Mouse (Mus musculus): ENCODE data around the gene Tmem107. TPM values are rescaled to one million over a fixed set of nuclear protein-coding genes. Genes with fewer than 3 reads are reported as not detected.
"Not testable (repeated sequence)": the region's sequence is repeated elsewhere in the genome, so short reads cannot be mapped to it uniquely, and the experiment has no call there.

Gene Tmem107
- polyA plus RNA-seq, 1 experiment from 2014 or later: 47.6 TPM

DNA sequence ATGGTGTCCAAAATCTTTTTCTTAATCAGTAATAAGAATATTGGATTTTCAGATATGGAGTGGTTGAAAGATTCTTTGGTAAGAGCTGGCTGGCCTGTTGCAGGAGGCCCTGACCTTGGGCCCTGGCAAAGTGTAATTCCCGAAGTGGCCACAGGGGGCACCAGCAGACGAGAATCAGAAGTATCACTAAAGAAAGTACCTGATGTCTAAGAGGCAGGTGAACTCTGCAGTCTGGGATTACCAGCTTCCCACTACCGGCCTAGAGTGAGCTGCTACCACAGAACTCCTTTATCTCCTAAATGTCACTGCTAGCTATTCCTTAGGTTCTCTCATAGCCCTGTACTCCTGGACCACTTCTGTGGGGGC, 21.8 kb downstream of the Tmem107 start:
- Histone ChIP-seq H3K27me3 (replicated peaks) (no peaks in the 10 kb centered on the region), H3K4me3 (replicated peaks) (no peak overlapping the region), H3K9ac (no peak overlapping the region), H3K27ac (no peak overlapping the region), H3K9me3 (no peaks in the 10 kb centered on the region), H3K4me2 (replicated peaks) (no peak overlapping the region), H3K4me1 (replicated peaks) (peaks cover 40% of the 10 kb centered on the region), H3K36me3 (peaks cover 3% of the 10 kb centered on the region; the same call in 1 of the 2 replicates)
- no peak for ATAC-seq
- WGBS: 1% methylated on average over 3 of the region's 3 CpGs

- H3K27me3 ChIP-seq (replicated peaks): no peaks in the 10 kb centered on the region
- H3K27ac ChIP-seq: no peak overlapping the region
- H3K9ac ChIP-seq: no peak overlapping the region
- H3K36me3 ChIP-seq: peaks cover 3% of the 10 kb centered on the region; the same call in 1 of the 2 replicates
- WGBS: 85% methylated on average over 4 of the region's 4 CpGs
- H3K4me2 ChIP-seq (replicated peaks): no peak overlapping the region
- no peak overlapping the region for H3K4me3 ChIP-seq (replicated peaks)
- H3K4me1 ChIP-seq (replicated peaks): peaks cover 44% of the 10 kb centered on the region
- H3K9me3 ChIP-seq: no peaks in the 10 kb centered on the region
- ATAC-seq: no peak
Measured at GRCm38 (mm10) chr11:69092871-69093270, 22.3 kb downstream of the Tmem107 start.

GRCm38 (mm10) chr11:69093856-69094255, 23.2 kb downstream of the Tmem107 start:
- peaks cover 51% of the 10 kb centered on the region for H3K4me1 ChIP-seq (replicated peaks)
- H3K27ac ChIP-seq; H3K9ac ChIP-seq; H3K9me3 ChIP-seq; H3K4me3 ChIP-seq (replicated peaks); ATAC-seq; H3K27me3 ChIP-seq (replicated peaks); H3K36me3 ChIP-seq: not testable (repeated sequence)
- 87% methylated on average over 7 of the region's 7 CpGs for WGBS
- H3K4me2 ChIP-seq (replicated peaks): peak overlapping the region; percentile 86; the same call in 1 of the 2 replicates

GRCm38 (mm10) chr11:69094697-69095429, 24.3 kb downstream of the Tmem107 start, which contains the start of gene Per1:
TSS of gene Per1 (plus strand) at chr11:69095217.
- Histone ChIP-seq H3K27ac (peak within 1 kb of the TSS; percentile 93), H3K4me2 (replicated peaks) (peak within 1 kb of the TSS; percentile 86), H3K9ac (peak within 1 kb of the TSS; percentile 69), H3K4me3 (replicated peaks) (peak within 1 kb of the TSS; percentile 58), H3K9me3 (no peaks in the 10 kb centered on the region), H3K4me1 (replicated peaks) (peaks cover 53% of the 10 kb centered on the region), H3K36me3 (peaks cover 3% of the 10 kb centered on the region; the same call in 1 of the 2 replicates), H3K27me3 (replicated peaks) (no peaks in the 10 kb centered on the region)
- WGBS: under 1% methylated on average over 37 of the region's 37 CpGs
- ATAC-seq: peak; percentile 90

- 2% methylated on average over 27 of the region's 27 CpGs for WGBS
- peaks cover 54% of the 10 kb centered on the region for H3K4me1 ChIP-seq (replicated peaks)
Measured at GRCm38 (mm10) chr11:69095511-69096231, 25.1 kb downstream of the Tmem107 start.

DNA sequence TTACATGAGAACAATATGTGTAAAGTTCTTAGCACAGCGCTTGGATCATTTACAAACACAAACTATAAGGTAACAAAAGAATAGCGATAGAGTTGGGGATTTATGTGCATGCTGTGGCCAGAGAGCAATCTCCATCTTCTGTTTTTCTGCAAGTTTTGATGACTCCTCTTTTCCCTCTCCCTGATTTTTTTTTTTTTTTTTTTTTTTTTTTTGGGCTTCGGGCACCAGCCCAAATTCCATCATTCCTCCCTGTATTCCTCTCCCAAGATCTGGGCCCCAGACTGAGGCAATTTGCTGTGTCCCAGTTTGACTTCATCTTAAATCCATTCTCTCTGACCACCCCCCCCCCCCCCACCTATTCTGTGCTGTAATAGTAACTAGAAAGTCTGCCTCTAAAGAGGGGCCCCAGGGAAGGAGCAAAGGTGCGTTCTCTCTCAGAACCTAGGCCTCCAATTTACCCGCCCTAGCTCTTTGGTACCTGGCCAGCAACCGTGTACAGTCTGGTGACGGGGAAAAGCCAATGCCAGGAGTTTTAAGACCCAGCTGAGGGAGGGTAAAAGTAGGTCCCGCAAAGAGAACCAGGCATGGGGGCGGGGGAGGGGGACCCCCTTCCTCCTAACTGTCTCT, 25.9 kb downstream of the Tmem107 start:
- peak; percentile 7; the same call in 1 of the 2 replicates for ATAC-seq
- peaks cover 12% of the 10 kb centered on the region for H3K36me3 ChIP-seq
- no peaks in the 10 kb centered on the region for H3K27me3 ChIP-seq (replicated peaks)
- peak overlapping the region; percentile 86 for H3K4me2 ChIP-seq (replicated peaks)
- H3K4me3 ChIP-seq (replicated peaks): peak overlapping the region; percentile 58
- H3K4me1 ChIP-seq (replicated peaks): peaks cover 51% of the 10 kb centered on the region
- peak overlapping the region; percentile 69 for H3K9ac ChIP-seq
- no peaks in the 10 kb centered on the region for H3K9me3 ChIP-seq
- peak overlapping the region; percentile 93 for H3K27ac ChIP-seq
- 12% methylated on average over 9 of the region's 9 CpGs for WGBS

More at GRCm38 (mm10) chr11:69095511-69096231, 25.1 kb downstream of the Tmem107 start:
- Histone ChIP-seq H3K27ac (peak overlapping the region; percentile 93), H3K9ac (peak overlapping the region; percentile 69), H3K4me3 (replicated peaks) (peak overlapping the region; percentile 58), H3K9me3 (no peaks in the 10 kb centered on the region), H3K36me3 (peaks cover 5% of the 10 kb centered on the region; the same call in 1 of the 2 replicates), H3K27me3 (replicated peaks) (no peaks in the 10 kb centered on the region), H3K4me2 (replicated peaks) (peak overlapping the region; percentile 86)
- no peak for ATAC-seq

GRCm38 (mm10) chr11:69096987-69097900, 26.6 kb downstream of the Tmem107 start:
- Histone ChIP-seq H3K4me2 (replicated peaks) (peak overlapping the region; percentile 86), H3K4me3 (replicated peaks) (peak overlapping the region; percentile 58), H3K9me3 (no peaks in the 10 kb centered on the region), H3K36me3 (peaks cover 19% of the 10 kb centered on the region), H3K9ac (peak overlapping the region; percentile 46), H3K27ac (peak overlapping the region; percentile 93), H3K27me3 (replicated peaks) (no peaks in the 10 kb centered on the region), H3K4me1 (replicated peaks) (peaks cover 48% of the 10 kb centered on the region)
- ATAC-seq: peak; percentile 52
- 2% methylated on average over 29 of the region's 29 CpGs for WGBS

GRCm38 (mm10) chr11:69098039-69098761, 27.6 kb downstream of the Tmem107 start:
- H3K4me3 ChIP-seq (replicated peaks): peak overlapping the region; percentile 58
- H3K27me3 ChIP-seq (replicated peaks): no peaks in the 10 kb centered on the region
- H3K9ac ChIP-seq: peak overlapping the region; percentile 59; the same call in 1 of the 2 replicates
- peaks cover 48% of the 10 kb centered on the region for H3K4me1 ChIP-seq (replicated peaks)
- no peak for ATAC-seq
- peak overlapping the region; percentile 86 for H3K4me2 ChIP-seq (replicated peaks)
- no peaks in the 10 kb centered on the region for H3K9me3 ChIP-seq
- peak overlapping the region; percentile 93 for H3K27ac ChIP-seq
- H3K36me3 ChIP-seq: peaks cover 26% of the 10 kb centered on the region
- 20% methylated on average over 8 of the region's 8 CpGs for WGBS

DNA sequence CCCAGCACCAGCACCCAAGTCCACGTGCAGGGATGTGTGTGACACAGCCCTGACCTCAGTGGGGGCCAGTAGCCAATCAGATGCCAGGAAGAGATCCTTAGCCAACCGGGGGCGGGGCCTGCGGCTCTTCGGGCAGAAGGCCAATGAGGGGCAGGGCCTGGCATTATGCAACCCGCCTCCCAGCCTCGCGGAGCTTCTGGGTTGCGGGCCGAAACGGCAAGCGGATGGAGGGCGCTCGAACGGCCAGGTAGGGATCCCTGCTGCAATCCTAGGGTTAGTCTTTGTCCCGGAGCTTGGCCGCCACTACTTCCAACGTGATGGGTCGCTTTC, 28.1 kb downstream of the Tmem107 start:
- peak overlapping the region; percentile 59 for H3K9ac ChIP-seq
- under 1% methylated on average over 19 of the region's 19 CpGs for WGBS
- peak; percentile 25 for ATAC-seq
- peaks cover 48% of the 10 kb centered on the region for H3K4me1 ChIP-seq (replicated peaks)
- no peaks in the 10 kb centered on the region for H3K27me3 ChIP-seq (replicated peaks)
- H3K4me3 ChIP-seq (replicated peaks): peak overlapping the region; percentile 58
- H3K27ac ChIP-seq: peak overlapping the region; percentile 93
- peak overlapping the region; percentile 86 for H3K4me2 ChIP-seq (replicated peaks)
- peaks cover 31% of the 10 kb centered on the region for H3K36me3 ChIP-seq
- no peaks in the 10 kb centered on the region for H3K9me3 ChIP-seq

DNA sequence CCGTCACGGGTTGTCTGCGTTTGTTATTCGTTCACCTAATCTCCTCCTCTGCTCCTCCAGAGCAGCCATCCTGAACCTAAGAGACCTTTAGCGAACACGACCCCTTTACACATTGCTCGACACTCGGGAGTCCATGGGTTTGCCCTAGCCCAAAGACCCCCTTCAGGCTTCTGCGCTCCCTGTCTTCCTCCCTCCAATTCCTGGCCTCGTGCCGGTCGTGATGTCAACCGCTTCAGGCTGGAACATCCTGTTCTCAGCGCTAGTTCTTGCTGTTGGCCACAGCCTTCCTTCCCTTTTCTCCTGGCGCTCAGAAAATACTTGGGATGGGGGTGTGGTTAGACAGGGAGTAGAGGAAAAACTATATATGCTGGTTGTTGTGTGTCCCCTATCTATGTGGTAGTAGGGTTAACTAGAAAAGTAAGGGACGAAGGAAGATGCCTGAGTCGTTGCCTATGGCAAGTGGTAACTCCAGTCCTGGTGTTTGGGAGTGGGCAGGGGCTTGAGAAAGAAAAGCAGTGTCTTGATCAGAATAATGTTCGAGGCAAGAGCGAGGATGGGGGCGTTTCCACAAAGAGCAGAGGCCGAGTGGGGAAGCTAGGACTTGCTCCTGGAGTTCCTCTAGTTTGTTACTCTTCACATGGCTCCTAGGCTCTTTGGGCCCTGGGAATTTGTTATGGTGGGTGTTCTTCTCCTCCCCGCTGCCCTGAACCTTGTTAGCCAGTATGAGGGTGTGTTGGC, 28.7 kb downstream of the Tmem107 start:
- Histone ChIP-seq H3K27ac (peak overlapping the region; percentile 93), H3K4me1 (replicated peaks) (peaks cover 44% of the 10 kb centered on the region), H3K27me3 (replicated peaks) (no peaks in the 10 kb centered on the region), H3K9me3 (no peaks in the 10 kb centered on the region), H3K4me2 (replicated peaks) (peak overlapping the region; percentile 86), H3K4me3 (replicated peaks) (peak overlapping the region; percentile 58), H3K36me3 (peaks cover 37% of the 10 kb centered on the region), H3K9ac (peak overlapping the region; percentile 59)
- WGBS: under 1% methylated on average over 22 of the region's 22 CpGs
- ATAC-seq: no peak

Data from intestine, embryonic 15.5 days (tissue).